In the genomic region with DNA sequence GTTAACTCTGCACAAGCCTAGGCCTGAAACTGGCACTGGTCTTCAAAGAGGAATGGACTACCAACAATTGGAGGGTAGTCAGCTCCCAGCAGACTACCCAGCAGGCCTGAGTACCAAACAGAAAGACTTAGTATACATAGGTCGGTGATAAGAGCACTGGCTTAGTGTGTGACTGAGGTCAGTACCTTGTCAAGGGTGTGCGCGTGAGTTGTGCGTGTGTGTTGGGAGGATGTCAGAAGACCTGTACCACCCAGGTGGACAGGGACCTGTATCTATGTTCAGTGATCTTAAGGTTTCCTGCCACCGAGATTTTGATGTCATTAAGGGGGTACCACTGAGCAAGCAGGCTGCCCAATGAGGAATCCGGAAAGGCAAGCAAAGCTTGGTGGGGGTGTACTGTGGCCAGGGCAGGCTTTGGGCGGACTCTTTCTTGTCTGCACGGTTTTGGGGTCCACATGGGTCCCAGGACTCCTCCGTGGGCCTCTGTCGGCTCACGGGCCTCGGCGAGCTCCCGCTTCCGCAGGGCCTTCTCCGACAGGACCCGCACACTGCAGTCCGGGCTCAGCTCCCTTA, we compare ENCODE assay signal across 9 mouse cellular contexts. TPM values are rescaled to one million over a fixed set of nuclear protein-coding genes. Genes with fewer than 3 reads are reported as not detected.
DNase-seq lines count a peak whose midpoint lies in the region; ATAC-seq and TF ChIP-seq lines count a peak whose summit lies in the region.
"Had no signal": no experiment of that assay in that cellular context is flagged by ENCODE, and none has a peak within 500 bp of the region (broad histone marks: within the 10 kb centered on the region; RNA-seq: fewer than 3 reads in every experiment).

No protein-coding gene starts in this region.

- H3K27me3 ChIP-seq in embryonic facial prominence, embryonic 14.5 days (replicated peaks; ENCODE audit: control insufficient read depth, insufficient read depth, low read length): no peaks in the 10 kb centered on the region
- H3K27me3 ChIP-seq in limb, embryonic 14.5 days (ENCODE audit: control insufficient read depth, insufficient read depth, low read length): no peaks in the 10 kb centered on the region

- peak overlapping the region; percentile 96 for H3K9ac ChIP-seq in embryonic facial prominence, embryonic 14.5 days (ENCODE audit: low read depth, low read length)
- peak overlapping the region; percentile 96 for H3K9ac ChIP-seq in limb, embryonic 14.5 days (ENCODE audit: low read depth, low read length, severe bottlenecking)

- no peak for TF ChIP-seq POLR2A in limb, embryonic 14.5 days (IDR thresholded peaks at IDR 0.05; ENCODE audit: borderline replicate concordance, extremely low read depth, insufficient read depth, insufficient read length)

- H3K27ac ChIP-seq in embryonic facial prominence, embryonic 14.5 days (replicated peaks; ENCODE audit: low read depth, low read length): peak overlapping the region; percentile 90
- H3K27ac ChIP-seq in limb, embryonic 14.5 days (replicated peaks; ENCODE audit: low read depth, low read length): peak overlapping the region; percentile 89
- H3K27ac ChIP-seq: macrophage had no signal

- WGBS in embryonic facial prominence, embryonic 14.5 days: 18% methylated on average over 15 of the region's 18 CpGs
- 16% methylated on average over 18 of the region's 18 CpGs for WGBS in limb, embryonic 14.5 days

- peak; percentile 26 for ATAC-seq in frontal cortex, adult (ENCODE audit: low TSS enrichment)
- peak; percentile 9; the same call in 1 of the 2 replicates for ATAC-seq in embryonic facial prominence, embryonic 14.5 days (ENCODE audit: low read depth)
- ATAC-seq in limb, embryonic 14.5 days (ENCODE audit: low FRiP score, low read depth): peak; percentile 53

- H3K4me2 ChIP-seq in embryonic facial prominence, embryonic 14.5 days (ENCODE audit: low read depth, low read length): peak overlapping the region; percentile 65
- H3K4me2 ChIP-seq in limb, embryonic 14.5 days (replicated peaks; ENCODE audit: low read depth, low read length, severe bottlenecking): peak overlapping the region; percentile 82

- no peaks in the 10 kb centered on the region for H3K9me3 ChIP-seq in embryonic facial prominence, embryonic 14.5 days (ENCODE audit: control insufficient read depth, low read length)
- no peaks in the 10 kb centered on the region for H3K9me3 ChIP-seq in limb, embryonic 14.5 days (ENCODE audit: control insufficient read depth, low read length)

- no peaks in the 10 kb centered on the region for H3K36me3 ChIP-seq in embryonic facial prominence, embryonic 14.5 days (ENCODE audit: control insufficient read depth, insufficient read depth, low read length)
- H3K36me3 ChIP-seq in limb, embryonic 14.5 days (ENCODE audit: control insufficient read depth, insufficient read depth, low read length): no peaks in the 10 kb centered on the region

- no peak for DNase-seq in frontal cortex, postnatal 14 days (ENCODE audit: low spot score in 2 of 2)
- peak; percentile 43 for DNase-seq in A20 (ENCODE audit: low read depth, low spot score)
- DNase-seq in embryonic facial prominence, embryonic 14.5 days (ENCODE audit: low spot score): no peak
- no peak for DNase-seq in limb, embryonic 14.5 days (ENCODE audit: low spot score)
- no peak for DNase-seq in yolk sac, embryonic 10.5 days (ENCODE audit: low spot score)
- DNase-seq in frontal cortex, postnatal 25 days (ENCODE audit: low spot score in 2 of 2): no peak
- DNase-seq in urinary bladder, postnatal 25 days (ENCODE audit: low spot score): no peak

- H3K4me1 ChIP-seq in embryonic facial prominence, embryonic 14.5 days (ENCODE audit: control insufficient read depth, insufficient read depth, low read length): peaks cover 8% of the 10 kb centered on the region
- peaks cover 9% of the 10 kb centered on the region; the same call in 1 of the 2 replicates for H3K4me1 ChIP-seq in limb, embryonic 14.5 days (ENCODE audit: control insufficient read depth, insufficient read depth, low read length)

- H3K4me3 ChIP-seq in embryonic facial prominence, embryonic 14.5 days (ENCODE audit: low read depth, low read length): peak overlapping the region; percentile 79
- H3K4me3 ChIP-seq in limb, embryonic 14.5 days (replicated peaks; ENCODE audit: low read length): peak overlapping the region; percentile 82

RNA-seq across cellular contexts. Expression of gene Lysmd2, which starts 0.5 kb away (rescaled TPM):
- 44.6 and 48.3 TPM in 2 replicates for polyA plus RNA-seq in embryonic facial prominence, embryonic 14.5 days (2014; fragmentation: Nextera tagmentation; extraction: Ambion mirVana)
- polyA plus RNA-seq in limb, embryonic 14.5 days (2012; rRNA removed): 32.8 and 38.3 TPM in 2 replicates
- polyA plus RNA-seq in limb, embryonic 14.5 days (2014; fragmentation: Nextera tagmentation; extraction: Ambion mirVana): 49.0 and 54.3 TPM in 2 replicates
- polyA plus RNA-seq: macrophage had no signal

RNA-seq across cellular contexts. Expression of gene Tmod2, which starts 13.9 kb away (rescaled TPM):
- 28.5 and 30.3 TPM in 2 replicates for polyA plus RNA-seq in embryonic facial prominence, embryonic 14.5 days (2014; fragmentation: Nextera tagmentation; extraction: Ambion mirVana)
- 5.7 and 5.9 TPM in 2 replicates for polyA plus RNA-seq in limb, embryonic 14.5 days (2012; rRNA removed)
- 18.8 and 21.1 TPM in 2 replicates for polyA plus RNA-seq in limb, embryonic 14.5 days (2014; fragmentation: Nextera tagmentation; extraction: Ambion mirVana)
- polyA plus RNA-seq: macrophage had no signal

RNA-seq across cellular contexts. Expression of gene Scg3, which starts 58.8 kb away (rescaled TPM):
- polyA plus RNA-seq in embryonic facial prominence, embryonic 14.5 days (2014; fragmentation: Nextera tagmentation; extraction: Ambion mirVana): 5.8 and 7.0 TPM in 2 replicates
- 0.26 and 0.50 TPM in 2 replicates for polyA plus RNA-seq in limb, embryonic 14.5 days (2012; rRNA removed)
- 0.30 and 0.35 TPM in 2 replicates for polyA plus RNA-seq in limb, embryonic 14.5 days (2014; fragmentation: Nextera tagmentation; extraction: Ambion mirVana)
- polyA plus RNA-seq: macrophage had no signal
